Mouse (Mus musculus): ENCODE measurements around the gene Wapl.

DNA sequence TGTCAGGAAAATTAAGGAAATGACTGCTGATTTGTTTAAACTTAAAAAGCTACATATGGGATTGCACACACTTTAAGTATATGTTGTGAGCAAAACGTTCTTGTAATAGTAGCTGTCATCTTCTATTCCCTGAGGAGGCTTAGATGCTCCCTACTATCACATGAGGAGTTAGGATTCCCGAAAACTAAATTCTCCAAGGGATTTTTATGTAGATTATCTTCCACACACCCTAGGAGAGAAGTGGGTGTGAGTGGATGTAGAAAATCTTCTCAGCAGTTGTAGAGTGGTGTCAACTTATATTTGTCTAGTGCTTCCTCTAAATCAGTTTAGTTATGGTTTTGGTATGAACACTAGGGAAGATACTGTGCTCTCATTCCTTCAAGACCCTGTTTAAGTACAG lies 36.5 kb downstream of the Wapl start:
- TF ChIP-seq CTCF (IDR thresholded peaks at IDR 0.05) = no peak
- no peak for TF ChIP-seq EP300 (IDR thresholded peaks at IDR 0.05; ENCODE audit: insufficient read depth, low read depth, low read length)
- TF ChIP-seq POLR2A (IDR thresholded peaks at IDR 0.05; ENCODE audit: insufficient read depth, low read depth, low read length) = no peak

Measured in heart, adult 2 months (tissue).